In the genomic region with DNA sequence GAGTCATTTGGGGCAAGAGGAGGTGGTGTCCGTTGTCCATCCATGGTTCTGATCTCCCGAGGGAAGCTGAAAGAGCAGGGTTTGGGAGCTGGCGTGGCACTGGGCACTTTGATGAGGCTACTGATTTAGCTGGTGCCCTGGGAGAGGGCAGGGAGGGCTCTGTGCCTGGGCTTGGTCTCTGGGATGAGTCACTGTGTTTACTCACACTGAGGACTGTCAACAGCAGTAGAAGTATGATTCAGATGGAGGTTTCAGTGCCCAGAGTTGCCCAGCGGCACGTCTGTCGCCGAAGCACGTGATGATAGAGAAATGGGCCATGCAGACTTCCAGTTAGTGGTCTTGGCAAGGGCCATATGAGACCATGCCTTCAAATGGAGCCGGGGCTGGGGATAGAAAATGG, we compare ENCODE assay signal across 14 mouse cellular contexts.
A peak's percentile ranks its signal among the peaks of the same experiment; 100 is the strongest.
DNase-seq lines count a peak whose midpoint lies in the region.
"Had no signal": no experiment of that assay in that cellular context is flagged by ENCODE, and none has a peak within 500 bp of the region (broad histone marks: within the 10 kb centered on the region; RNA-seq: fewer than 3 reads in every experiment).

No protein-coding gene starts in this region.

- peak; percentile 20 for DNase-seq in adrenal gland, adult 2 months
- no peak for DNase-seq in adrenal gland, postnatal 10 days
- peak; percentile 59 for DNase-seq in MN1 (ENCODE audit: low spot score)
- peak; percentile 58 for DNase-seq in brain, adult 2 months (ENCODE audit: low read depth, low spot score)
- DNase-seq in gastrocnemius, postnatal 10 days = no peak
- DNase-seq: adrenal gland, postnatal 14 days; adrenal gland, postnatal 36 days; B cell, adult 2 months; cerebellum, adult 11 months; cerebellum, adult 18-20 months; cerebellum, adult 8-10 months; cerebellum, adult 9-11 months; cerebellum, postnatal 25 days; forebrain, postnatal 0 days had no signal

Comparison
In these comparisons a context has a peak if more than half of its experiments do, and no peak if none do; other contexts are left out.
1. DNase-seq: peak in adrenal gland, adult 2 months (single experiment), MN1 (single experiment) and brain, adult 2 months (single experiment); none in adrenal gland, postnatal 10 days (single experiment) and gastrocnemius, postnatal 10 days (single experiment).